Mouse (Mus musculus): ENCODE data around the gene Ifitm5.

DNA sequence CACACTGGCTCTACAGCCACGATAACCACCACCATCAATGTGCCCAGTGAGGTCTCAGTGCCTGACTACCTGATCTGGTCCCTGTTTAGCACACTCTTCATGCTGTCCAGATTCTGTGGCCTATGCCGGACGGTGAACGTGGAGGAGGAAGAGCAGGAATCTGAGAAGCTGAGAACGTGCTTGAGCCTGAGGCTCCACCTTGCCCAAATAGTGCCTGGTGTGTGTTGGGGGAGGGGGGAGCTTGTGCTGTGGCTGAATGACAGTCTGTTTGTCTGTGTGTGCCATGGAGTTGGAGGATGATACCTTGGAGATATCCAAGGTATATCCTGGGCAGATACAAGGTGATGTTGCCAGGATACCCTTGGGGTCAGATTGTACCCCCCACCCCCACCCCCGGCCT lies 40.1 kb upstream of the Ifitm5 start:
- TF ChIP-seq CTCF (IDR thresholded peaks at IDR 0.05; ENCODE audit: low read depth, low read length) (no peak), EP300 (IDR thresholded peaks at IDR 0.05; ENCODE audit: insufficient read depth, low read depth, low read length) (no peak)

All from ES-Bruce4 (cell line).